Mouse (Mus musculus) testis, adult 2 months (tissue): ENCODE results near the gene Tnnt1.

ENCODE experiments used
- CTCF ChIP-seq: fragments of 200-500 bp; IDR thresholded peaks from 2 replicates; pipeline ENCODE4 v1.5.1; 2012; ENCODE audit warnings: low read depth, mild to moderate bottlenecking, inconsistent platforms, low read length, moderate library complexity; ENCODE audit not compliant: control insufficient read depth, insufficient read depth, insufficient replicate concordance
- POLR2A ChIP-seq: fragments of 200-500 bp; IDR thresholded peaks from 2 replicates; pipeline ENCODE4 v1.6.1; 2012; ENCODE audit warnings: low read depth, mild to moderate bottlenecking, inconsistent platforms, low read length, moderate library complexity; ENCODE audit not compliant: control insufficient read depth

GRCm38 (mm10) chr7:4515853-4516252 is 329 bp downstream of the Tnnt1 start:
- no peak for TF ChIP-seq CTCF
- TF ChIP-seq POLR2A, result no peak
